Mouse (Mus musculus): ENCODE data around the gene Anxa6. TPM values are rescaled to one million over a fixed set of nuclear protein-coding genes. Genes with fewer than 3 reads are reported as not detected.
A peak's percentile ranks its signal among the peaks of the same experiment; 100 is the strongest.

Gene Anxa6
- total RNA-seq (2015; ENCODE audit: low replicate concordance) (9.2 and 10.4 TPM in 2 replicates), total RNA-seq (2017; ENCODE audit: low replicate concordance) (12.7 and 14.0 TPM in 2 replicates)

- ATAC-seq (replicated peaks; ENCODE audit: low FRiP score, poor library complexity, severe bottlenecking) = peak; percentile 63
Observed at GRCm38 (mm10) chr11:55033040-55033660, at the start of gene Anxa6. Anxa6 (minus strand) TSS chr11:55033445.

GRCm38 (mm10) chr11:55081206-55081605 is 48.0 kb upstream of the Anxa6 start:
- no peak for ATAC-seq (replicated peaks; ENCODE audit: low FRiP score, poor library complexity, severe bottlenecking)

GRCm38 (mm10) chr11:55079180-55079579 is 45.9 kb upstream of the Anxa6 start:
- no peak for ATAC-seq (replicated peaks; ENCODE audit: low FRiP score, poor library complexity, severe bottlenecking)

- ATAC-seq (replicated peaks; ENCODE audit: low FRiP score, poor library complexity, severe bottlenecking) = no peak
Observed at GRCm38 (mm10) chr11:55078502-55078901, 45.3 kb upstream of the Anxa6 start.

GRCm38 (mm10) chr11:55077331-55078231 is 44.3 kb upstream of the Anxa6 start, which contains the start of gene Ccdc69:
Ccdc69 (minus strand) TSS chr11:55078131.
- ATAC-seq (replicated peaks; ENCODE audit: low FRiP score, poor library complexity, severe bottlenecking) = peak; percentile 57

GRCm38 (mm10) chr11:55076234-55076633 is 43.0 kb upstream of the Anxa6 start:
- no peak for ATAC-seq (replicated peaks; ENCODE audit: low FRiP score, poor library complexity, severe bottlenecking)

GRCm38 (mm10) chr11:55075602-55076001 is 42.4 kb upstream of the Anxa6 start:
- ATAC-seq (replicated peaks; ENCODE audit: low FRiP score, poor library complexity, severe bottlenecking) = no peak

GRCm38 (mm10) chr11:55073191-55073590 is 39.9 kb upstream of the Anxa6 start:
- ATAC-seq (replicated peaks; ENCODE audit: low FRiP score, poor library complexity, severe bottlenecking) = no peak

GRCm38 (mm10) chr11:55072467-55072866 is 39.2 kb upstream of the Anxa6 start:
- ATAC-seq (replicated peaks; ENCODE audit: low FRiP score, poor library complexity, severe bottlenecking) = no peak

- no peak for ATAC-seq (replicated peaks; ENCODE audit: low FRiP score, poor library complexity, severe bottlenecking)
Observed at GRCm38 (mm10) chr11:55071344-55071743, 38.1 kb upstream of the Anxa6 start.

- ATAC-seq (replicated peaks; ENCODE audit: low FRiP score, poor library complexity, severe bottlenecking) = no peak
Observed at GRCm38 (mm10) chr11:55069023-55069422, 35.8 kb upstream of the Anxa6 start.

- ATAC-seq (replicated peaks; ENCODE audit: low FRiP score, poor library complexity, severe bottlenecking) = no peak
Observed at GRCm38 (mm10) chr11:55066921-55067320, 33.7 kb upstream of the Anxa6 start.

- ATAC-seq (replicated peaks; ENCODE audit: low FRiP score, poor library complexity, severe bottlenecking) = no peak
Observed at GRCm38 (mm10) chr11:55062856-55063255, 29.6 kb upstream of the Anxa6 start.

GRCm38 (mm10) chr11:55060802-55061201 is 27.6 kb upstream of the Anxa6 start:
- ATAC-seq (replicated peaks; ENCODE audit: low FRiP score, poor library complexity, severe bottlenecking) = no peak

GRCm38 (mm10) chr11:55057511-55057910 is 24.3 kb upstream of the Anxa6 start:
- no peak for ATAC-seq (replicated peaks; ENCODE audit: low FRiP score, poor library complexity, severe bottlenecking)

- no peak for ATAC-seq (replicated peaks; ENCODE audit: low FRiP score, poor library complexity, severe bottlenecking)
Observed at GRCm38 (mm10) chr11:55050837-55051510, 17.7 kb upstream of the Anxa6 start.

GRCm38 (mm10) chr11:55046600-55046999 is 13.4 kb upstream of the Anxa6 start:
- no peak for ATAC-seq (replicated peaks; ENCODE audit: low FRiP score, poor library complexity, severe bottlenecking)

- no peak for ATAC-seq (replicated peaks; ENCODE audit: low FRiP score, poor library complexity, severe bottlenecking)
Observed at GRCm38 (mm10) chr11:55041348-55041747, 8.1 kb upstream of the Anxa6 start.

- no peak for ATAC-seq (replicated peaks; ENCODE audit: low FRiP score, poor library complexity, severe bottlenecking)
Observed at GRCm38 (mm10) chr11:55039591-55039990, 6.3 kb upstream of the Anxa6 start.

- ATAC-seq (replicated peaks; ENCODE audit: low FRiP score, poor library complexity, severe bottlenecking) = no peak
Observed at GRCm38 (mm10) chr11:55036601-55037000, 3.4 kb upstream of the Anxa6 start.
